Mouse (Mus musculus) hindbrain, embryonic 11.5 days (tissue): Measurements from ENCODE around the gene Cabin1. TPM values are rescaled to one million over a fixed set of nuclear protein-coding genes. Genes with fewer than 3 reads are reported as not detected.
A peak's percentile ranks its signal among the peaks of the same experiment; 100 is the strongest.

Experiments used
- ATAC-seq: fragments of 200-750 bp; cut with Nextera tagmentation; 2 replicates; pipeline ENCODE4 v1.8.0; 2017; ENCODE audit warnings: mild to moderate bottlenecking, moderate TSS enrichment, moderate library complexity; ENCODE audit not compliant: low FRiP score
- DNase-seq: peaks from one replicate; pipeline ENCODE4 v3.0.0-alpha.2; 2015; ENCODE audit warnings: low spot score
- H3K27ac ChIP-seq: fragments of 300-500 bp; sonication (generic); 2 replicates; pipeline ENCODE4 v1.5.1; 2014; ENCODE audit warnings: mild to moderate bottlenecking, low read depth, low read length
- H3K27me3 ChIP-seq: fragments of 300-500 bp; sonication (generic); 2 replicates; pipeline ENCODE4 v1.6.1; 2014; ENCODE audit warnings: mild to moderate bottlenecking, low read length, moderate library complexity, mixed read lengths; ENCODE audit not compliant: control insufficient read depth, insufficient read depth
- H3K36me3 ChIP-seq: fragments of 300-500 bp; sonication (generic); 2 replicates; pipeline ENCODE4 v1.6.1; 2014; ENCODE audit warnings: mild to moderate bottlenecking, low read length, moderate library complexity, mixed read lengths; ENCODE audit not compliant: control insufficient read depth, insufficient read depth
- H3K4me1 ChIP-seq: fragments of 300-500 bp; sonication (generic); replicated peaks from 2 replicates; pipeline ENCODE4 v1.6.1; 2014; ENCODE audit warnings: low read length, mixed read lengths; ENCODE audit not compliant: control insufficient read depth, insufficient read depth
- H3K4me2 ChIP-seq: fragments of 300-500 bp; sonication (generic); replicated peaks from 2 replicates; pipeline ENCODE4 v1.6.1; 2014; ENCODE audit warnings: mild to moderate bottlenecking, low read depth, low read length
- H3K4me3 ChIP-seq: fragments of 300-500 bp; sonication (generic); 2 replicates; pipeline ENCODE4 v1.5.1; 2014; ENCODE audit warnings: low read depth, low read length
- H3K9ac ChIP-seq: fragments of 300-500 bp; sonication (generic); 2 replicates; pipeline ENCODE4 v1.6.1; 2014; ENCODE audit warnings: low read depth, low read length
- H3K9me3 ChIP-seq: fragments of 300-500 bp; sonication (generic); 2 replicates; pipeline ENCODE4 v1.6.1; 2016; ENCODE audit warnings: low read length; ENCODE audit not compliant: control insufficient read depth
- WGBS: fragments of 180-500 bp; shearing (Covaris S2); extraction: QIAGEN DNeasy Blood & Tissue Kit; methylation state at CpG from one replicate; pipeline ENCODE4 v1.1.7; 2014; 5-methylcytosine and 5-hydroxymethylcytosine counted together
- polyA plus RNA-seq: library from polyadenylated mRNA; unstranded; fragments of >200 nt; fragmentation: Nextera tagmentation; extraction: Ambion mirVana; gene quantifications from 2 replicates; pipeline ENCODE4 v1.2.1, GENCODE M21; 2014

Gene Cabin1
- polyA plus RNA-seq, 1 experiment from 2014 or later = 40.9 TPM

DNA sequence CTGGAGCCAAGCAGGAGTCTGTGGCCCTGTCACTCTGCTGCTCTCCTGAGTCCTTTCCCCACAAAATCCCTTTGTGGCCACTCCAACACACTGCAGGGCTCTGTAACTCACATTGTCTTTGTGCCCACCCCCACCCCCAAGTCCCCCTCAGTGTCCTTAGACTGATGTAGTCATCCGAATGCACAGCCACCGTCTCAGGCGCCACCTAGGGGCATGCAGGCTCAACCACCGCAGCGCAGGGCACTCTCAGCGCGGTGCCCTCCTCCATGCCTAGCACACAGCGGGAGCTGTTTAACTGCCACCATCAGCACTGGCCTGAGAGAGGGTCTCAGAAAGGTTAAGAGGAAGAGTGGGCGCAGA, 55.5 kb downstream of the Cabin1 start:
- Histone ChIP-seq H3K4me2 (no peak overlapping the region), H3K27ac (no peak overlapping the region), H3K4me1 (no peaks in the 10 kb centered on the region), H3K4me3 (no peak overlapping the region), H3K9me3 (no peaks in the 10 kb centered on the region), H3K9ac (no peak overlapping the region), H3K27me3 (no peaks in the 10 kb centered on the region), H3K36me3 (no peaks in the 10 kb centered on the region)
- ATAC-seq (peak; percentile 53), DNase-seq (peak; percentile 53)
- 41% methylated on average over 9 of the region's 9 CpGs for WGBS

DNA sequence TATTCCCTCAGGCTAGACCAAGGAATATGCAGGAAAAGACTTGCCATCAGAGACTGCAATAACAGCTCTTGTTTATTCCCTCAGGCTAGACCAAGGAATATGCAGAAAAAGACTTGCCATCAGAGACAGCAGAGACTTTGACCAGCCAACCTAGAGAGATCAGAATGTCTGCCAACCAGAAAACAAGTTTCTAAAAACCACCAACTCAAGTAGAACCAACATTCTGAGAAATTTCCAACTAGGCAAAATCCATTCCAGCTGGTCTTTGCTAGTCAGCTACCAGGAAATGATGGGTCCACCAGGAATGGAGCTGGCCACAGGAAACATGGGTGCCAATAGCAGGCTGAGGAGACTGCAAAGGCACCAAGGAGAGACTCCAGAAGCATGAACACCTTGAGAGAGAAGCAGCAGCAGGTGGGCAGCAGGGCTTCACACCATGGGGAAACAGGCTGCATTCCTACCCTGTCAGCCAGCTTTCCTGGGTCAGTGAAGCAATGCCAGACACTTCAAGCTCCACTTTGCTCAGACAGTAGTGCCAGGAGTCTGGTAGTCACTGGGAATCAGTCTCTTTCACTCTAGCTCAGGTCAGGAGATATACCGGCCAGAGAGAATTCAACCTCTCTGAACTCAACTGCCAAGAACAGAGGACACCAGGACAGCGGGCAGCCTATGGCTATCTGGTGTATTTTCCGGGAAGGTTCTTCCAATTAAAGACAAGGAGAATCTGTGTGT, 56.1 kb downstream of the Cabin1 start:
- Histone ChIP-seq H3K4me1 (no peaks in the 10 kb centered on the region), H3K4me2 (no peak overlapping the region), H3K4me3 (no peak overlapping the region), H3K9me3 (no peaks in the 10 kb centered on the region), H3K27me3 (no peaks in the 10 kb centered on the region), H3K36me3 (no peaks in the 10 kb centered on the region), H3K27ac (no peak overlapping the region), H3K9ac (no peak overlapping the region)
- WGBS = 91% methylated on average over 3 of the region's 3 CpGs
- DNase-seq = no peak
- no peak for ATAC-seq

DNA sequence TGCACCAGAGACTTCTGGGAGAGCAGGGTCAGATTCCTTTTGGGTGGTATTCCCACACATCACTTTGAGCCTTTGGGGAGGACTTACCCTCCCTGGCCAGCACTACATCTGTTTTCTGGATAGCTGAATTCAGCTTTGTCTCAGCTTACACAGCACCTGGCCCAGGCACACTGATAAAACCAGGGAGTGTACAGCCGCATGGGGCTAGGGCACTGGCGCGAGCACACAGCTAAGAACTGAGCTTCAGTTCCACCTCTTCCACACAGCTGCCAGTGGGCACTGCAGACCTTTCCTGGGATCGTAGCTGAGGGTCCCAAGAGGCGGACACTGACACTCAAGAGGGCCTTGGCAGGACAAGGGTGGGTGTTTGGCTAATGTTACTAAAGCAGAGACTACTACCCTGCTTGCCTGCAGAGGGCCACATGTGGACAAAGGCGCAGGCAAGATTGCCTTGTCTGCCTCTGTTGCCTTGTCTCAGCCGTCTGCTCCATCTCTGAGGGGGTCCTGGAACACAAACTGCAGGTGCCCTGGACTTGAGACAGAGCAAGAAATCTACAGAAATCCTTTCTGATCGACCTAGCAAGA, 57.4 kb downstream of the Cabin1 start:
- Histone ChIP-seq H3K4me3 (no peak overlapping the region), H3K4me2 (no peak overlapping the region), H3K9me3 (no peaks in the 10 kb centered on the region), H3K9ac (no peak overlapping the region), H3K27me3 (no peaks in the 10 kb centered on the region), H3K4me1 (no peaks in the 10 kb centered on the region), H3K27ac (no peak overlapping the region), H3K36me3 (no peaks in the 10 kb centered on the region)
- WGBS = 81% methylated on average over 8 of the region's 8 CpGs
- DNase-seq = no peak
- ATAC-seq = no peak

DNA sequence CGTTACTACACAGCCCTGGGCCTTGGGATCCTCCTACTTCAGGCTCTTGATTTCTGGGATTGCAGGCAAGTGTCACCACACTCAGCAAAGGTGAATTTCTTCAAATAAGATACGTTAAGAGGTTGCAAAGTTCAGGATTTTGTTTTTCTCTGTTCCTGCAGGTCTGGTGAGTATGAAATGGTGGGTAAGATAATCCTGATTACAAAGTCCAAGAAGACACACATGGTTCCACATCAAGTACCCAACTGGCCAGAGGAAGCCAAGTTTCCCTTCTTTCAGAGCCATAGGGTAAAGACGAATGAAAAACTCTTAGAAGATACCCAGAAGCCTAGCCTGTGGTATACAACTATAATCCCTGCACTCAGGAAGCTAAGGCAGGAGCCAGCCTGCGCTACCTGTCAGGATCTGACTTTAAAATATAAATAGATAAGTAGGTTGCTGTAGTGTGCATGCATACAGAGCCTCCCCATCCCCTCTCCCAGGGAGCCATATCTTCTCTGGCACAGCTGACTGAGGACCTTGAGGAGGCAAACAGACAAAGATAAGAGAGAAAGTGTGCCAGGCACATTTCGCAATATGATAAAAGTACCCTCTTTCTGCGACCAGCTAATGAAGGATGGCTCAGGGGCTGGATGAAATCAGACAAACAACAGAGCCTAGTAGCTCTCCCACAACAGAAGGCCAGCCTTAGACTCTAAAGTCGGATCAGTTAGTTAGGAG, 58.3 kb downstream of the Cabin1 start:
- Histone ChIP-seq H3K27ac (no peak overlapping the region), H3K4me3 (no peak overlapping the region), H3K9ac (no peak overlapping the region), H3K4me2 (no peak overlapping the region), H3K27me3 (no peaks in the 10 kb centered on the region), H3K36me3 (no peaks in the 10 kb centered on the region), H3K9me3 (no peaks in the 10 kb centered on the region), H3K4me1 (no peaks in the 10 kb centered on the region)
- ATAC-seq = no peak
- no peak for DNase-seq
- 82% methylated on average over 7 of the region's 7 CpGs for WGBS

DNA sequence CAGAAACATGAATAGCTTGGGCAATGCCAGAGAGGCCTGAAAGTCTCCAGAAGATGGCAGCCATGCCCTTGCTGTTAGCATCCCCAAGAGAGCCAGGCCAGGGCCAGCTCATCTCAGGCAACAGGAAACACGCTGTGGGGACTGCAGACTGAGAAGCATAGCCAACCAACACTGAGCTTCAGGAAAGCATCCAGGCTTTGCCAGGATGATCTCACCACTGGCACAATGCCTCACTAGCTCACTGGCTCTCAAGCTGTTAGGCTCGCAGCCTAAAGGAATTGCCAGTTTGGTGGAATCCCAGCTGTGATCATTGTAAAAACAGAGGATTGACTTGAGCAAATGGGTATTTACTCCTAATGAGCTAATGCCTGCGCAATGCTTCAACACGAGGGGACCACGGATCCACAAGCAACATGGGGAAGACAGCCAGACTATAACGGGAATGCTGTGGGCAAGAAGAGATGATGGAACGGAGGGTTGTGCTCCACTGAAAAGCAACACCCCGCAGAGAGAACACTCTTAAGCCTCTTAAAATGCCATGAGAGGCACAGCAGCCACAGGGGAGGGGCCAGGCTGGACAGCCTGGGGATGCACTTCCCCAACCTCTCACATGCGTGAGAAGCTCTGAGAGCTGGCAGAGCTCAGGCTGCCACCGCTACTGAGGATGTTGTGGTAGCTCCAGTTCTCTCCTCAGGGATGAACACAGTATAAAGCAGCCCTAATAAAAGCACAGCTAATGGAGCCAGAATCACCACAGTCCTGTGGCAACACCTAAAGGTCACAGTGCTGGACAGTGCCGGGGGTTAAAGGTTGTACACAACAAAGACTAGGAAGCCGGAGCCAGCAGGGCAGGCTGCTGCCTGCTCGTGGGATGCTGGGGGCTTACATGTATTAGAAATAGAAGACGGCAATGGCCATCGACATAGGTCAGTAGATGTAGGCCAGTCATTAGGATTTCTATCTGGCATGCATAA, 59.6 kb downstream of the Cabin1 start:
- 80% methylated on average over 15 of the region's 15 CpGs for WGBS
- ATAC-seq (no peak), DNase-seq (no peak)
- H3K9me3 ChIP-seq = no peaks in the 10 kb centered on the region
- H3K27me3 ChIP-seq = no peaks in the 10 kb centered on the region
- no peak overlapping the region for H3K4me2 ChIP-seq
- H3K9ac ChIP-seq = no peak overlapping the region
- H3K36me3 ChIP-seq = 0 out of 2 replicates have a peak, but pooled peaks cover under 1% of the 10 kb centered on the region
- no peaks in the 10 kb centered on the region for H3K4me1 ChIP-seq
- no peak overlapping the region for H3K4me3 ChIP-seq
- no peak overlapping the region for H3K27ac ChIP-seq

- no peak overlapping the region for H3K4me3 ChIP-seq
- H3K4me1 ChIP-seq = no peaks in the 10 kb centered on the region
- no peak overlapping the region for H3K9ac ChIP-seq
- H3K27me3 ChIP-seq = no peaks in the 10 kb centered on the region
- WGBS = 77% methylated on average over 1 of the region's 1 CpGs
- no peak overlapping the region for H3K4me2 ChIP-seq
- no peak for ATAC-seq
- H3K9me3 ChIP-seq = no peaks in the 10 kb centered on the region
- H3K36me3 ChIP-seq = 0 out of 2 replicates have a peak, but pooled peaks cover 2% of the 10 kb centered on the region
- no peak overlapping the region for H3K27ac ChIP-seq
- DNase-seq = peak; percentile 10
These were observed 60.6 kb downstream of the Cabin1 start for GRCm38 (mm10) chr10:75703504-75703903.

- Histone ChIP-seq H3K36me3 (0 out of 2 replicates have a peak, but pooled peaks cover 2% of the 10 kb centered on the region), H3K27me3 (no peaks in the 10 kb centered on the region), H3K4me2 (no peak overlapping the region), H3K9me3 (no peaks in the 10 kb centered on the region), H3K27ac (no peak overlapping the region), H3K4me3 (no peak overlapping the region), H3K4me1 (no peaks in the 10 kb centered on the region), H3K9ac (no peak overlapping the region)
- DNase-seq (no peak), ATAC-seq (no peak)
- 100% methylated on average over 2 of the region's 2 CpGs for WGBS
These were observed 61.6 kb downstream of the Cabin1 start for GRCm38 (mm10) chr10:75702494-75702893.

DNA sequence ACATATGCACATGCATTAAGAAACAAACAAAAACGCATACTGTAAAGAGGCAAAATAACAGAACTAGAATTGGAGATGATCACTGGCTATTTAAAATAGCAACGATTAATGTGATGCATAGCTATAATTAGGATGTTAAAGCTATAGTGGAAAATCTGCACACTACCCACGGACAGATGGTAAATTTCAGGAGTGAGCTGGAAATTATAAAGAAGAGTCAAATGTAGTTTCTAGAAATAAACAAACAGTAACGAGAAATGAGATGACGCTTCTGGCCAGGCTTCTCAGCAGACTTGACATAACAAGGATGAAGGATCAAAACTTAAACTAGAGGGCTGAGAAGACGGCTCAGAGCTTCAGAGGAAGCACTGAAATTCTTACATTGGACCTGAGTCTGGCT, 62.9 kb downstream of the Cabin1 start:
- no peak overlapping the region for H3K27ac ChIP-seq
- WGBS = 91% methylated on average over 6 of the region's 6 CpGs
- no peak overlapping the region for H3K4me3 ChIP-seq
- H3K4me2 ChIP-seq = no peak overlapping the region
- DNase-seq = no peak
- no peaks in the 10 kb centered on the region for H3K9me3 ChIP-seq
- H3K4me1 ChIP-seq = no peaks in the 10 kb centered on the region
- ATAC-seq = no peak
- H3K27me3 ChIP-seq = no peaks in the 10 kb centered on the region
- 0 out of 2 replicates have a peak, but pooled peaks cover 2% of the 10 kb centered on the region for H3K36me3 ChIP-seq
- no peak overlapping the region for H3K9ac ChIP-seq
